Mouse (Mus musculus): ENCODE measurements around the gene Gm21775. TPM values are rescaled to one million over a fixed set of nuclear protein-coding genes. Genes with fewer than 3 reads are reported as not detected.
"Not testable (repeated sequence)": the region's sequence is repeated elsewhere in the genome, so short reads cannot be mapped to it uniquely, and the experiment has no call there.

Gene Gm21775
- not detected in 2 replicates for polyA plus RNA-seq (2015; fragmentation: Nextera tagmentation; extraction: Ambion mirVana)

DNA sequence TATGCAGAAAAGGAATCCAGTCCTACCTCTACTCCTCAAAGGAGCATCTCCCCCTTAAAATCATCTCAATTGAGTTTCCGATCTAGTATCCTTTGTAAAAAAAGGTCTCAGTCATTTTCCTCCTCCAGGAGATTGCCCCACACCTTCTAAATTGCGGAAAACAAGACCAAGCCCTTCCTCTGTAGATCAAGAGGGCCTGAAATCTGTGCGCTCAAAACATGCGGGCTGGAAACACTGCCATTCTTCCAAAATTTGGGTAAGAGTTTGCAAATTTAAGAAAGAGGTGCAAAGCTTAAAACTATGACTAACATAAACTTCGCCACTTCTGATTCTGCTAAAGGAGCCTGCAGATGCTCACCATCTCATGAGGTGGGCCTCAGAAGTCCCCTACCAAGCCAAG, at the start of gene Gm21775:
TSS of gene Gm21775 (plus strand) at position 301 of the 400 bp plus-strand sequence.
- not testable (repeated sequence) for H3K27ac ChIP-seq (ENCODE audit: low read length); H3K4me3 ChIP-seq (replicated peaks; ENCODE audit: low read length); H3K36me3 ChIP-seq (ENCODE audit: control insufficient read depth, insufficient read depth, low read length); H3K4me2 ChIP-seq (ENCODE audit: low read depth, low read length); H3K27me3 ChIP-seq (ENCODE audit: control insufficient read depth, insufficient read depth, low read length); H3K9me3 ChIP-seq (replicated peaks; ENCODE audit: control insufficient read depth, low read length); H3K4me1 ChIP-seq (ENCODE audit: control insufficient read depth, insufficient read depth, low read length); H3K9ac ChIP-seq (ENCODE audit: low read length); ATAC-seq (ENCODE audit: insufficient read depth, low FRiP score)
- WGBS = 68% methylated on average over 3 of the region's 5 CpGs

GRCm38 (mm10) chrY:10535942-10536341, 17.3 kb upstream of the Gm21775 start, which contains the start of gene Gm20737:
Gene Gm20737, minus strand, starts transcription at chrY:10536042.
- H3K27me3 ChIP-seq (ENCODE audit: control insufficient read depth, insufficient read depth, low read length); H3K27ac ChIP-seq (ENCODE audit: low read length); H3K4me2 ChIP-seq (ENCODE audit: low read depth, low read length); H3K36me3 ChIP-seq (ENCODE audit: control insufficient read depth, insufficient read depth, low read length); H3K9me3 ChIP-seq (replicated peaks; ENCODE audit: control insufficient read depth, low read length); ATAC-seq (ENCODE audit: insufficient read depth, low FRiP score); H3K9ac ChIP-seq (ENCODE audit: low read length); H3K4me3 ChIP-seq (replicated peaks; ENCODE audit: low read length); H3K4me1 ChIP-seq (ENCODE audit: control insufficient read depth, insufficient read depth, low read length): not testable (repeated sequence)

Other genes starting within 250 kb of the Gm21775 start
- not detected in 2 replicates for gene Gm20834, start 228.9 kb upstream of the Gm21775 start, polyA plus RNA-seq (2015; fragmentation: Nextera tagmentation; extraction: Ambion mirVana)
- gene Gm28510, start 140.7 kb upstream of the Gm21775 start, polyA plus RNA-seq (2015; fragmentation: Nextera tagmentation; extraction: Ambion mirVana) = not detected in 2 replicates
- not detected in 2 replicates for gene Gm20737, start 17.4 kb upstream of the Gm21775 start, polyA plus RNA-seq (2015; fragmentation: Nextera tagmentation; extraction: Ambion mirVana)
- not detected in 2 replicates for gene Gm21900, start 62.9 kb downstream of the Gm21775 start, polyA plus RNA-seq (2015; fragmentation: Nextera tagmentation; extraction: Ambion mirVana)
- not detected in 2 replicates for gene Gm20777, start 199.0 kb downstream of the Gm21775 start, polyA plus RNA-seq (2015; fragmentation: Nextera tagmentation; extraction: Ambion mirVana)

Data from stomach, embryonic 16.5 days (tissue).